Mouse (Mus musculus): ENCODE data around the gene Il1r2. TPM values are rescaled to one million over a fixed set of nuclear protein-coding genes. Genes with fewer than 3 reads are reported as not detected.

Il1r2 gene
- not detected for total RNA-seq (2021)

DNA sequence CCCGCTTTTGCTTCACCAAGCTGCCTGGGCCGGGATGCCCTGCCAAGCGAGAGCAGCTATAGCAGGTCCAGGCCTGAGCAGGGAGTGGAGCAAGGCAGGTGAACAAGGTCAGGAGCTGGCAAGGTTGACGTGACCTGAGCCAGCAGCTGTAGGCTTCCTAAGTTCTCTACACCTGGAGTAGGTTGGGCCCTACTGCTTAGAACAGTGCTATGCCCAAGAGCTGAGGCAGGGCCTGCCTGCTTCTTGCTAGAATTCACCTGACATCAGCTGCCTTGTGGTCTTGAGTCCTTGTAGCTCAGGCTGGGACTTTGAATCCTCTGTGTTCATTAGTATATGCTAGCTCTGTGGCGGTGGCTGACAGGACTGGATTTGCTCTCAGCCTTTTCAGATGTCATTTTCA, at the start of gene Il1r2:
Gene Il1r2 (plus strand): TSS at position 301 of the 400 bp plus-strand sequence.
- DNase-seq, result no peak
- intact Hi-C loops (cut with DNase I), result no loop called here

DNA sequence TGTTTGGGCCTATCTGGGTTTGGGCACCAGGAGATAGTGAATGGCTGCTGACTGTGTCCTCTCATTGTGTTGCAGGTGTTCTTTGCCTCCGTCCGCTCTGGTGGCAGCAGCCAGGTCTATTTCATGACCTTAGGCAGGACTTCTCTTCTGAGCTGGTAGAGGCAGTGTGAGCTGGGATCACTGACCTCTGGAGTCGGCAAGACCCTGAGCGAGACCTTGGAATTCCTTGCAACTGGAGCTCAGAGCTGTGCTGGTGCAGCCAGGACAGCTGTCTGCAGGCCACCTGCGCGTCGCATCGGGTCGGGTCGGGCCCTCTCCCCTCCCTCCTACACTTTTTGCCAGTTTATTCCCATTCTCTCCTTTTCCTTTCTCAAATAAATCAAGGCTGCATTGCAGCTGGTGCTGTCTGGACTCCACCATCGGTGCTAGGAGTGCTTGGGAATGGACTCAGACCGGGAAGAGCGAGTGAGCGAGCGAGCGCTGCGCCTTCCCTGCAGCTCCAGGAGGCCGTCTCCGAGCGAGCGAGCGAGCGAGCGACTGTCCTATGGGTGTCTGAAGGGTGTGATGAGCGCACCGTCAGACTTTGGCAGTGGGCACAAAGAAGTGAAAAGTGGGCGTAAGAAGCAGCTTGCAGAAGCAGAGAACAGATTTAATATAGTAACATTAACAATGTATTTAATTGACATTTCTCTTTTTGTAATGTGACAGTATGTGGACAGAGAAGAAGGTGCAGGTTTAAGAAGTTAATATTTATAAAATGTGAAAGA, 49.1 kb upstream of the Il1r2 start:
- intact Hi-C loops (cut with DNase I), result no loop called here

DNA sequence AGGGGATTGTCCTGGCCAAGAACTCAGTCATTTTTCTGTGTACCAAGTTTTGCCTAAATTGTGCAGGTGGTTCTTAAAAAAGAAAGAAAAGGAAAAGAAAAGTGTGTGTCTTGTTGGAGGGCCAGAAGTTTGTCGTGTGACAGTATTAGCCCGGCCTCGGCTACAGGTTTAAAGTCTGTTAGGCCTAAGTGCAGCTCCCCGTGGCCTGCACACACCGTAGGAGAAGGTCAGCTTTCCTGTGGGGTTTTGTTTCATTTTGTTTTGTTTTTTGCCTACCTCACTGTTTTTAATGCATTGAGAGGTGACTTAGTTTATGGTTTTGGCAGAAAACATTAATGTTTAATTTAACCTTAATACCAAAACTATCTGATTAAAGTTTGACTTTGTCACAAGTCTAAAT, 48.5 kb upstream of the Il1r2 start:
- DNase-seq, result no peak
- intact Hi-C loops (cut with DNase I), result no loop called here

More for the DNA sequence above, 49.1 kb upstream of the Il1r2 start:
- DNase-seq, result no peak

DNA sequence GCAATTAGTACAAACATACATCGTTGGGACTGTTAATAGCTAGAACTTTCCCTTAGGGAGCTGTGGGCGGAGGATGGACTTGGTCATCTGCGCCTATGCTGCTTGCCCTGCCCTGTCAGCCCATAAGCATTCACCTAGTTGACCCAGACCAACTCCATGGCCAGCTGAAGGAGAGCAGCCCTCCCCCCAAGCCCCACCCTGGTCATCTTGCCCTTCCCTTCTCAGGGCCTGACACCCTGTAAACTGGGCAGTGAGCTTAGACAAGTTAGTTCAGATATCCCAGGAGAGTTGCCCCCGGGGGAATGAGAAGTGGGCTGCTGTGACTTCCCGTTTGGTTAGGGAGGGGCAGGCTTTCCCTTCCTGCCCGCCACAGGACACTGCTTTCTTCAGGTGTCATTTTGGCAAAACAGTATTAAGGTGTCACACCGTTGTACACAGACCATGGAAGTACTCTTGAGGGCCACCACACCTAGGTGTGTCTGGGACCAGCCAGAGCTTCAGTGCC, 46.7 kb upstream of the Il1r2 start:
- intact Hi-C loops (cut with DNase I), result no loop called here
- no peak for DNase-seq

DNA sequence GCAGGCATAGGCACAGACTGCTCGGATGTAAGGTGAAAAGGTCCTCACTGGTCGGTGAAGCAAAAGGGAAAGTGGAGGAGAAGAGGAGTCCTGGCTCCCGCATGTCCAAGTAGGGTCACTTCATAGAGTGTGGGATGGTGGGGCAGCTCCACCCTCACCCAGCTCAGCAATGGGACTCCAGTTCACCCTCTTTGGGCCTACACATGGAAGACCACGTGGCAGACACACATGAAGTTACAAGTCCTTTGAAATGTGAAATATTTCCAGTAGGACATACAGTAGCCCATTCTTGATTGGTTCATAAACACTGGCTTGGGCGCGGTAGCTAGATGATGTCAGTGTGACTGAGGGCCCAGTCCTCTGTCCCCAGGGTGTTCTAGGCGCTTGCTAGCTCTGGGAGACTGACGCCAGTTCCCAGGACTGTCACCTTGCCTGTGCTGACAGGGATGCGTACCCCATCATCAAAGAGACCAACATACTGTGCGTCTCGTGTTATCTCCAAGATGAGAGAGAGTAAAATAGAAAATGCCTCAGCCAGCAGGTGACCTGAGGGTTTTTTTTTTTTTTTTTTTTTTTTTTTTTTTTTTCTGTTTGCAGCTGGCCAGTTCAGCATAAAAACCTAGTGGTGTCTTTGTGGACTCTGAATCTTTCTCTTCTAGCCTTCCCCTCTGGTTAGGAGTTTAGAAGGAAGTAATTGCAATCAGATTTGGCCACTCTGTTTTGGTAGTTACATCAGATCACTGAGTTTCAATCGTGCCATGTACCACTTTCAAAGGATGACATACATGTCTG, 45.5 kb upstream of the Il1r2 start:
- intact Hi-C loops (cut with DNase I), result no loop called here
- DNase-seq, result peak in 1 of 2 experiments; percentile 29

DNA sequence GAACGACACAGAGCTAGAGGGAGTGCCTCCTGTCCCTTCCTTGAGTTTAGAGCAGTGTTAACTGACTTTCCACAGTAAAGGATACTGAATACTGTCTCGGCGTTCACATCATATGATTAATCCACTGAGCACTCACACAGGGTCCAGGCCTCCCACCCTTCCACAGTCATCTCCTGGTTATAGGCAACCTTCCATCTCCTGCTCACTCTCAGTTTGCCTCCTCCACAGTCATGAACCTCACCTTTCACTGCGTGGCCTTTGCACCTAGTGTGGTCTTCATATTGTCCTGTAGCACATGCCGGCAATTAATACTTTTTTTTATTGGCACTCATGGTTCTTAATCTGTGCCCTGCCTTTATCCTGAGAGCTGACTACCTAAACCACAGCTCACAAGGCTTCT, 44.3 kb upstream of the Il1r2 start:
- no peak for DNase-seq
- intact Hi-C loops (cut with DNase I), result no loop called here

DNA sequence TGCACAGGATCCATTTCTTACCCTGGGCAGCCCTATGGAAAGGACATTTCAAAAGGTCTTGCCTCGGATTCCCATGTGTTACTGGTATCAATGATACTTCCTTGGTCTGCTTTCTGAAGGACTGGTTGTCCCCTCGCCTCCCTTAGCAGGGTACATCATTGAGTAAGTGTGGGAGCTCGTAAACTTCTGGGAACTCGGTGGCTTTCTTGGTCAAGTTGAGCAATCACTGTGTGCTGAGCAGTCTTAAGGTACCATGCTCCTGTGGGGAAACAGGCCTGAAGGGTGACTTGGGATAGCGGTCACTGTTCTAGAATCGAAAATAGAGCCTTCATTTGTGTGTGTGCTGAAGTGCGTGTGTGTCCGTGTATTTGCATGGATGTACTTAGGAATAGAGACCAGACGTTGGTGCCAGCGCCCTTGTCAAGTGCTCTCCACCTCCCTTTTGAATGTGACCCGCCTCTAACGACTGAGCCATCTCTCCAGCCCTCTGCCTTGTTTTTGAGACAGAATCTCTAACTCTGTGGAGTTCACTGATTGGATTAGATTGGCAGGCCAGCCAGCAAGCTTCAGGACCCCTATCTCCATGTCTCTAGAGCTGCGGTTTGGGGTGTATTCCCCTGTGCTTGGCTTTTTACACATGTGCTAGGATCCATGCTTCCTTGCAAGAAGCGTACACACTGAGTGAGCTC, 43.4 kb upstream of the Il1r2 start:
- DNase-seq, result no peak
- intact Hi-C loops (cut with DNase I), result no loop called here

DNA sequence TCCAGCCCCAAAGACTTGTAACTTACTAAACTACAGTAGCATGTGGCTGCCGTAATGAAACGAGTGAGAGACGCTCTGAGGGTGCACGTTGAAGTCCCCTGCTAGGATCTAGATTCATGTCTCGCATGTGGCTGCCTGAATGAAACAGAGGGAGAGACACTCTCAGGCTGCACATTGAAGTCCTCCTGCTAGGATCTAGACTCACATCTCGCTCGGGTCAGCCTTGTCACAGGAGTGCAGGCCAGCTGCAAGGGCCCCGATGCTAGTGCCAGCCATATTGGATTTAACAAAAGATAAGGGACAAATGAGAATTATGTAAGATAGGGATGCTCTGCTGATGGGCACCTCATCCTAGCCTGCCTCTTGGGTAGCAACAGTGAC, 42.9 kb upstream of the Il1r2 start:
- intact Hi-C loops (cut with DNase I), result no loop called here

DNA sequence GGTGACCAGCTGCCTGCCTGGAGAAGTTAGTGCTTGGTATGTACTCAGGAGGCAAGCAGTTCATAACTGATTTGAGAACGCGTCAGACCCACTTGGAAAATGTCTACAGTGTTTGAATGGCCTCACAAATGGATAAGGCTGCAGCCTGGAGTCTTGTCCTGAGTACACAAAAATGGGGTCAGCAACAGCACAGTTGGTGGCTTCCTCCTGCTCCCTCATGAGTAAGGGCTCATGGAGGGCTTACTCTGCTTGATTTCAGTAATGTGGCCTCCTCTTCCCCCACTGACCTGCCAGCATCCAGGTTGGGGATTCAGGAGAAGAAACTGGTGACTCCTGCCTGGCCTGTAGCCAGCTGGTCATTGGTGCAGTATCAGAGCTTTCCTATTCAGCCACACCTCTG, 42.3 kb upstream of the Il1r2 start:
- intact Hi-C loops (cut with DNase I), result no loop called here
- no peak for DNase-seq

More for the DNA sequence above, 42.9 kb upstream of the Il1r2 start:
- DNase-seq, result no peak

DNA sequence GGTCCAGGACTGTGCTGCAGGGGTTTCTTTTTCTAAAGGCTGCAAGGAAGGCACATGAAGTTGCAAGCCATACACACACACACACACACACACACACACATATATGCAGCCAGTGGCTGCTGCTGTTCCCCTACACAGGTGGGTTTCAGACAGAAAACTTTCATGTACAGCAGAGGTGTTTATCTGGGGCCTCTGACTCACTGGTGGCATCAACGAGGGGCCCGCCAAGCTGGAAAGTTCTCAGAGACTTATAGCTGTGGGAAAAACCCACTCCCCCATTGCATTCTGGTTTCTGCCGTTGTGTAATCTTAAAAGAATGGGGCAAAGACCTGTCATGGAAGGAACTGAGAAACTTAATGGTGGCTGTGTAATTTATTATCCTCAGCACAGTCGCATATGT, 40.6 kb upstream of the Il1r2 start:
- no peak for DNase-seq
- intact Hi-C loops (cut with DNase I), result no loop called here

DNA sequence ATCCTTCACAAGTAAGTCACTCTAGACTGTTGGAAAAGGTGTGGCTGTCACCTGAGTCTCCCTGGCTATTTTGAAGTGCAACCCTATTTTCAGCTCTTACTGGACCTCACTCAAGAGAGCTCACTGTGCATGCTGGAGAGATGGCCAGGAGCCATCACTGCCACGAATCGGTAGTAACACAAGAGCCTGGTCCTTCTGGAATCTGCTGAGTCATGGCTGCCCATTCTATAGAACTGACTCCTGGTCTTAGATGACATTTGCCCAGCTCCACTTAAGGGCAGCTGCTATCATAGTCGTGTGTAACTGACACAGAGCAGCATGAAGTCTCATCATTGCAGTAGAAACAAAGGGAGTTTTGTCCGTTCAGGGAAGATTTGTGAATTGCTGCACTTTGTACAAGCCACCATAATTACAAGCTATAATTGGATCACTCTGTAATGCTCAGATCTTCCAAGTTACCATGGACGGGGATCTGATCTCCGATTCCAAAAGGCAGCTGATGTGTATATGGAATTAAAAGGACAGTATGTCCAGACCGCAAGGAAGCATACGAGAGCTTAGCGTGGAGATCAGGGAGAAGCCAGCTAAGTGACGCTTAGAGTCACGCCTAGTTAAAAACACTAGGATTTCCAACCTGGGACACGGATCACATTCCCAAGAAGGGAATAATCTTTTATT, 40.0 kb upstream of the Il1r2 start:
- intact Hi-C loops (cut with DNase I), result no loop called here
- DNase-seq, result peak; percentile 55 to 66

DNA sequence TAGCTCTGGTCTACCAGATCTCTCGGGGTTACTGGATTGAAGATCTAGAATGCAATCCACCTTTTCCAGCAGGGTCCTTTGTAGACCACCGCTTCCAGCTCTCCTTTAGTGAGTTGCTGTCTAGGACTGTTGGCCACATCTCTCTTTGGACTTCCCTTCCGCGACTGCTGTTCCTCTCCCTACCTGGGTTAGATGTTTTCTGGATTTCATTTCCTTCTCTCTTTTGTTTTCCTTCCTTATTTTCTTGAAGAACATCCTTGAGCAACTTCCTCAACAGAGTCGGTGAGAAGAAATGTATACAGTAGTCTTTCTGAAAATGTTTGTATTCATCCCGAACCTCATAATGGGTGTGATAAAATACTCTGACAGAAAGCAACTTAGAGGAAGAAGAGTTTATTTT, 36.0 kb upstream of the Il1r2 start:
- intact Hi-C loops (cut with DNase I), result no loop called here
- no peak for DNase-seq

DNA sequence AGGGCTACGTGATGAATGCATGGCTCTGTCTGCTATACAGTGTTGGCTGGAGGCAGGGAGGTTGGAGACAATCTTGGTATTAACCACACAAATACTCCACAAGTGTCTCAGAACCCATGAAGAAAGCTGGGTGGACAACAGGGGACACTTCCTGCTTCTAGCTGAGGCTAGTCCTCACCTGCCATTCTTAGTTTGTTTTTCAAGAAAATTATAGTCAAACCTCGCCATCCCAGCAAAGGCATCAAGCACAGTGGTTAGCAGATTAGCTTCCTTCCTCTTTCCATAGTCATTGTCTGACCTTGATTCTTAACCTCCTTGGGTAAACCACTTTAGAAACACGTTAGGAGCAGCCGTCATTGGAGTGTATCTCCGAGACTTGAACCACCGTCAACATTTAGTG, 28.2 kb upstream of the Il1r2 start:
- DNase-seq, result no peak
- intact Hi-C loops (cut with DNase I), result no loop called here

DNA sequence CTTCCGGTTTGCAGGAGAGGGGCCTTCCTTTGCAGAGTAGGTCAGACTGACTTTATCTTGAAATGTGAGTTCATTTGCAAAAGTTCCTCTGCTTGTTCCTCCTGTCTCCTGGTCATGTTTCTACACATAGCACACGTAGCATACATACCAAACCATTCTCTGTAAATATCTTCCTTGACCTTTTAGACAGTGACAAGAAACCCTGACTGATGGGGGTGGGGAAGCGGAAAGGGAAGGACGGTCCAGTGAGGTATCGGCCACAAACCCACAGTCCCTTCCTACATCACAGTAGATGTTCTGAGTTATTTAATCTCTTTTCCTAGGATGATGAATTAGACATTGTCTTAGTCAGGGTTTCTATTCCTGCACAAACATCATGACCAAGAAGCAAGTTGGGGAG, 27.3 kb upstream of the Il1r2 start:
- intact Hi-C loops (cut with DNase I), result no loop called here
- DNase-seq, result no peak

DNA sequence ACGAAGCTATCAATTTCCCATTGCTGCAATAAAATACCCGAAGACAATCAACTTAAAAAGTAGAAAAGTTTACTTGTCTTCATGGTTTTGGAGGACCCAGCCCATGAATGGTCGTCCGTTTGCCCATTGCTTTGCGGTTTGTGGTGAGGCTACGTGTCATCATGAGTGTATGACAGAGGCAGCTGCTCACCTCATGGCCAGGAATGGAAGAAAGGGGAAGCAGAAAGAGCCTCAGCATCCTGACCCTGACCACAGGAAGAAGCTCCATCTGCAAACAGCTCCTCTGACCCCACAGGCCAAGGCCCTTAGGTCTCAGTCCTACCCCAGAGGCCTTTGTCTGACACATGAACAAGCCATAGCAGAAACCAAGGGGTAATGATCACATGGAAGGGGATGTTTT, 22.7 kb upstream of the Il1r2 start:
- DNase-seq, result no peak
- intact Hi-C loops (cut with DNase I), result no loop called here

DNA sequence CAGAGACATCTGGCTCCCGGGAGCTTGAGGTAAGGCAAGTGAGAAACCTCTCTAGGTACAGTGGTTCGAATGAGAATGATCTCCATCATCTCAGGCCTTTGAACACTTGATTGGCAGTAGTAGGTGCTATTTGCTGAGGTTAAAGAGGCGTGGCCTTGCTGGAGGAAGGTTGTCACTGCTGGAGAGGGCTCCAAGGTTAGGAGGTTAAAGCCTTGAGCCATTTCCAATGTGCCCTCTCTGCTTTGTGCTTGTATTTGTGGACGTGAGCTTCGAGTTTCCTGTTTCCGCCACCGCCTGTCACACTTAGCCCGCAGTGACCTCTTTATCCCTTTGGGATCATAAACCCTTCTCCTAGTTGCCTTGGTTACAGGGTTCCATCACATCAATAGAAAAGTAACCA, 21.7 kb upstream of the Il1r2 start:
- no peak for DNase-seq
- intact Hi-C loops (cut with DNase I), result no loop called here

DNA sequence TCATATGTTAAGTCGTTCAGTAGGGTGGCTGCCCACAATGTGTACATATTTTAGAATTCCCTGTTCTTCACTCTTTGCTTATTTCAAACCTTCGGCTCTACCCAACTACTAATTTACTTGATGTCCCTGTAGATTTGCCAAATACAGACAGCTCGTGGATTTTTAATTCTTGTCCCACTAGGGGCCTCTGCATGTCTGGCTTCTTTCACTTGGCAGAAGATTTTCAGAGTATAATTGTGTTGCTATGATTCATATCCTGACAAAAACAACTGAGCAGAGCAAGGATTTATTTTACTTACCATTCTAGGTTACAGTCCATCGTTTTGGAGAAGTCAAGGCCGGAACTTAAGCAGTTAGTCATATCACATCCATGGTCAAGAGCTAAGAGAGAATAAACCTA, 20.8 kb upstream of the Il1r2 start:
- intact Hi-C loops (cut with DNase I), result no loop called here
- no peak for DNase-seq

DNA sequence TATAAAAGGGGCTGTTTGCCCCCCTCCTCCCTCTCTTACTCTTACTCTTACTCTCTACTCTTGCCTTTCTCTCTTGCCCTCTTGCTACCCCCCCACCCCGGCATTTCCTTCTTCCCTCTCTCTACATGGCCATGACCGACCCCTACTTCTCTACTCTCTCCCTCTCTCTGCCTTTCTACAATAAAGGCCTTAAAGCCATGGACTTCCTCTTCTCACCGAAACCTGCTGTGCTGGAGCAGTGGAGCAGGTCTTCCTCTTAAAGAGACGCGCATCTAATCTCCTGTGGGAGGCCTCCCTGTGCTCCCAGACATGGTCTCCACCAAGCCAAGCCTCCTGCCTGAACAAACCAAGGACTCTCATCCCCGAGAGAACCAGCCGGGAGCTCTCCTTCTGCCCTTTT, 18.8 kb upstream of the Il1r2 start:
- DNase-seq, result no peak
- intact Hi-C loops (cut with DNase I), result no loop called here

DNA sequence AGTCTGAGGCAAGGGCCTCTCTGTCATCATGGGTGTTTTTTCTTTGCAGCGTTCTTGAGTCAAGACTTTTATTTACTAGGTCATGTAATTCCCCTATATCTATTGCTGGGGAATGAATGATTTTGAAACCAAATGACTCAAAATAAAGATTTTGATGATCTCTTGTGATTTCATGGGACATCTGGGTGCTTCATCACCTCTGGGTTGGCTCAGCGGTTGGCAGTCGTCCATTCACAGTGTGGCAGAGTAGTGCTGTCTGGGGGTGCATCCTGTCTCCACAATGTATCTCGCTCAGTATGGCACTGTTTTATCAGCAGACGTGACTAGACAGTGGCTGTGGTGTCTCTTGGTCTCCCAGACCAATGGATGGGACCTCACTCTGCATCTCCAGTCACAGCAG, 17.9 kb upstream of the Il1r2 start:
- intact Hi-C loops (cut with DNase I), result no loop called here
- DNase-seq, result no peak

DNA sequence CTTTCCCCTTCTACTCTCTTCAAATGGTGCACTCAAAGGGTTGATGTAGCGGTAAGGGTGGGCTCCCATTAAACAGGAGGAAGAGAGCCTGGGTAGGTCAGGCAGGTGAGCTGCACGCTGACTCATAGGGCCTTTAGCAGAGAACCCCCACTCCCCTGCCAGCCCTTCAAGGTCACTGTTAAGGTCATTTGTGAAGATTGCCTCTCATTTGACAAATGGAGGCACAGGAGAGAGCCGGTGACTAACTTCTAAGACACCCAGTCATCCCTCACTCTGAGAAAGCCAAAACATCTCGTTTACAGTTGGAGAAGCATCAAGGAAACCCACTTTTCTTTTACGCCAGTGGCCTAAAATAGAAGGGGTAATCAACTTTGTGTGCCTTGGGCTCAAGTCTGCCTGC, 16.5 kb upstream of the Il1r2 start:
- intact Hi-C loops (cut with DNase I), result no loop called here
- DNase-seq, result no peak

DNA sequence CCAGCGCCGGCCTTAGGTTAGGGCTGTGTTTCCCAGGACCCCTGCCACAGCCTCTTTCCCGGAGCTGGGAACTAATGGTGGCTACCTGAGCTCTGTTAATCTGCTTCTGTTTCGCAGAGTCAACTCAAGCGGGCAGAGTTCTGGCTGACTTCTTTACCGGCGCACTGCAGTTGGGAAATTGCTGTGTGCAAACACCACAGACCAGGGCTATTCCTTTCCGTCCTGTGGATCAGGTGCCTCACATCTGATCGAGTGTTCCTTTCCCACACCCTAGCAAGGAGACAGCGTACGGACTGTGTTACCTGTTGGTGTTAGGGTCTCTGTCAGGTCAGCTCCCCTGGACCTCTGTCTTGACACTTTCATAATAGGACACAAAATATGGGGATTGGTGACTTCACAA, 15.9 kb upstream of the Il1r2 start:
- no peak for DNase-seq

More for the DNA sequence above, 15.9 kb upstream of the Il1r2 start:
- intact Hi-C loops (cut with DNase I), result no loop called here

Measured in heart, postnatal 10 days (tissue).